Mouse (Mus musculus) kidney, adult 11 months (tissue): ENCODE measurements around the gene Cklf.
"Not testable (repeated sequence)": the region's sequence is repeated elsewhere in the genome, so short reads cannot be mapped to it uniquely, and the experiment has no call there.

Source experiments
- DNase-seq: peaks from one replicate; pipeline ENCODE4 v3.0.0; 2022

The Cklf gene

GRCm38 (mm10) chr8:104250439-104251367 lies at the start of gene Cklf:
Gene Cklf, plus strand, starts transcription at chr8:104250861.
- DNase-seq = peak; percentile 89

- no peak for DNase-seq
Observed at GRCm38 (mm10) chr8:104201622-104202021, 49.0 kb upstream of the Cklf start.

GRCm38 (mm10) chr8:104202320-104202719 lies 48.3 kb upstream of the Cklf start:
- no peak for DNase-seq

- no peak for DNase-seq
Observed at GRCm38 (mm10) chr8:104205292-104205691, 45.4 kb upstream of the Cklf start.

GRCm38 (mm10) chr8:104217601-104218000 lies 33.1 kb upstream of the Cklf start:
- no peak for DNase-seq

- no peak for DNase-seq
Observed at GRCm38 (mm10) chr8:104219079-104219478, 31.6 kb upstream of the Cklf start.

- peak; percentile 33 for DNase-seq
Observed at GRCm38 (mm10) chr8:104219806-104220205, 30.9 kb upstream of the Cklf start.

GRCm38 (mm10) chr8:104227048-104227447 lies 23.6 kb upstream of the Cklf start:
- no peak for DNase-seq

GRCm38 (mm10) chr8:104230377-104230776 lies 20.3 kb upstream of the Cklf start:
- no peak for DNase-seq

GRCm38 (mm10) chr8:104232039-104232438 lies 18.6 kb upstream of the Cklf start:
- DNase-seq = no peak

- no peak for DNase-seq
Observed at GRCm38 (mm10) chr8:104232919-104233318, 17.7 kb upstream of the Cklf start.

- DNase-seq = no peak
Observed at GRCm38 (mm10) chr8:104234573-104234972, 16.1 kb upstream of the Cklf start.

- DNase-seq = no peak
Observed at GRCm38 (mm10) chr8:104239418-104239861, 11.2 kb upstream of the Cklf start.

- DNase-seq = no peak
Observed at GRCm38 (mm10) chr8:104242038-104242644, 8.5 kb upstream of the Cklf start.

- no peak for DNase-seq
Observed at GRCm38 (mm10) chr8:104246621-104247020, 4.0 kb upstream of the Cklf start.

- peak; percentile 30 for DNase-seq
Observed at GRCm38 (mm10) chr8:104247054-104247907, 3.4 kb upstream of the Cklf start.

GRCm38 (mm10) chr8:104247908-104248275 lies 2.8 kb upstream of the Cklf start:
- peak; percentile 31 for DNase-seq

- DNase-seq = peak; percentile 64
Observed at GRCm38 (mm10) chr8:104248276-104248675, 2.4 kb upstream of the Cklf start, which contains the start of gene Tk2. Gene Tk2, minus strand, starts transcription at chr8:104248558.

- DNase-seq = no peak
Observed at GRCm38 (mm10) chr8:104249442-104249996, 1.1 kb upstream of the Cklf start.

- no peak for DNase-seq
Observed at GRCm38 (mm10) chr8:104251461-104251860, 800 bp downstream of the Cklf start.

- no peak for DNase-seq
Observed at GRCm38 (mm10) chr8:104253016-104253415, 2.4 kb downstream of the Cklf start.

GRCm38 (mm10) chr8:104261802-104262201 lies 11.1 kb downstream of the Cklf start:
- not testable (repeated sequence) for DNase-seq
